Mouse (Mus musculus) small intestine, adult 2 months (tissue): Measurements from ENCODE around the gene Tjp1. TPM values are rescaled to one million over a fixed set of nuclear protein-coding genes. Genes with fewer than 3 reads are reported as not detected.

Experiments
- H3K27ac ChIP-seq: fragments of 200-500 bp; 2 replicates; pipeline ENCODE4 v1.5.1; 2012; ENCODE audit warnings: low read depth, low read length, control low read depth, inconsistent platforms; ENCODE audit not compliant: insufficient read depth
- H3K27me3 ChIP-seq: fragments of 200-500 bp; 2 replicates; pipeline ENCODE4 v1.6.1; 2012; ENCODE audit warnings: mild to moderate bottlenecking, moderate library complexity, low read length, inconsistent platforms; ENCODE audit not compliant: control insufficient read depth, insufficient read depth
- H3K36me3 ChIP-seq: fragments of 200-500 bp; 2 replicates; pipeline ENCODE4 v1.6.1; 2012; ENCODE audit warnings: mild to moderate bottlenecking, low read length, control low read depth, inconsistent platforms; ENCODE audit not compliant: control insufficient read depth, insufficient read depth
- H3K4me1 ChIP-seq: fragments of 200-500 bp; 2 replicates; pipeline ENCODE4 v1.6.1; 2012; ENCODE audit warnings: low read length, inconsistent platforms, mixed read lengths; ENCODE audit not compliant: control insufficient read depth, insufficient read depth, insufficient read length
- H3K4me3 ChIP-seq: fragments of 200-500 bp; 2 replicates; pipeline ENCODE4 v1.5.1; 2012; ENCODE audit warnings: low read depth, mild to moderate bottlenecking, control low read depth, inconsistent platforms, low read length, moderate library complexity
- CTCF ChIP-seq: fragments of 200-500 bp; IDR thresholded peaks from 2 replicates; pipeline ENCODE4 v1.5.1; 2012; ENCODE audit warnings: low read depth, mild to moderate bottlenecking, control low read depth, inconsistent platforms, low read length, moderate library complexity, mixed read lengths; ENCODE audit not compliant: insufficient replicate concordance, insufficient read length; ENCODE audit errors: extremely low read depth
- POLR2A ChIP-seq: fragments of 200-500 bp; IDR thresholded peaks from 2 replicates; pipeline ENCODE4 v1.6.1; 2012; ENCODE audit warnings: low read depth, mild to moderate bottlenecking, control low read depth, inconsistent platforms, low read length, moderate library complexity
- WGBS: fragments of 180-500 bp; shearing (Covaris S2); methylation state at CpG from one replicate; pipeline ENCODE4 v1.1.7; 2018; 5-methylcytosine and 5-hydroxymethylcytosine counted together
- polyA plus RNA-seq: library from polyadenylated mRNA; depleted of rRNA; stranded (reverse); fragments of >200 nt; gene quantifications from 2 replicates; pipeline ENCODE4 v1.2.3, GENCODE M21; 2012

The Tjp1 gene
- polyA plus RNA-seq, 1 experiment: 13.2 TPM

GRCm38 (mm10) chr7:65438146-65438545 lies 89.4 kb downstream of the Tjp1 start:
- 41% methylated on average over 5 of the region's 5 CpGs for WGBS

GRCm38 (mm10) chr7:65436921-65437320 lies 90.7 kb downstream of the Tjp1 start:
- Histone ChIP-seq H3K36me3 (no peaks in the 10 kb centered on the region), H3K27me3 (no peaks in the 10 kb centered on the region), H3K4me3 (no peak overlapping the region), H3K4me1 (peaks cover 12% of the 10 kb centered on the region; the same call in 1 of the 2 replicates), H3K27ac (no peak overlapping the region)
- WGBS: 62% methylated on average over 3 of the region's 3 CpGs
- TF ChIP-seq CTCF (no peak), POLR2A (no peak)

More at GRCm38 (mm10) chr7:65438146-65438545, 89.4 kb downstream of the Tjp1 start:
- H3K4me1 ChIP-seq: peaks cover 12% of the 10 kb centered on the region; the same call in 1 of the 2 replicates
- no peak overlapping the region for H3K27ac ChIP-seq
- no peaks in the 10 kb centered on the region for H3K27me3 ChIP-seq
- H3K36me3 ChIP-seq: no peaks in the 10 kb centered on the region
- TF ChIP-seq CTCF: no peak
- TF ChIP-seq POLR2A: no peak
- H3K4me3 ChIP-seq: no peak overlapping the region

GRCm38 (mm10) chr7:65431018-65431695 lies 96.4 kb downstream of the Tjp1 start:
- Histone ChIP-seq H3K27ac (no peak overlapping the region; the same call in 1 of the 2 replicates), H3K4me3 (no peak overlapping the region), H3K27me3 (no peaks in the 10 kb centered on the region), H3K36me3 (no peaks in the 10 kb centered on the region), H3K4me1 (no peaks in the 10 kb centered on the region)
- 37% methylated on average over 9 of the region's 9 CpGs for WGBS
- TF ChIP-seq CTCF (no peak), POLR2A (no peak)

- Histone ChIP-seq H3K36me3 (no peaks in the 10 kb centered on the region), H3K4me1 (no peaks in the 10 kb centered on the region), H3K27ac (no peak overlapping the region), H3K4me3 (no peak overlapping the region), H3K27me3 (no peaks in the 10 kb centered on the region)
- TF ChIP-seq CTCF: no peak
- TF ChIP-seq POLR2A: no peak
- 53% methylated on average over 8 of the region's 8 CpGs for WGBS
Observed at GRCm38 (mm10) chr7:65430401-65430800, 97.2 kb downstream of the Tjp1 start.

- H3K4me1 ChIP-seq: no peaks in the 10 kb centered on the region
- WGBS: 74% methylated on average over 8 of the region's 8 CpGs
- TF ChIP-seq POLR2A (no peak), CTCF (no peak)
- no peaks in the 10 kb centered on the region for H3K36me3 ChIP-seq
- H3K27ac ChIP-seq: no peak overlapping the region
- no peaks in the 10 kb centered on the region for H3K27me3 ChIP-seq
- H3K4me3 ChIP-seq: no peak overlapping the region
Observed at GRCm38 (mm10) chr7:65424519-65424918, 103.1 kb downstream of the Tjp1 start.

GRCm38 (mm10) chr7:65422456-65422855 lies 105.1 kb downstream of the Tjp1 start:
- WGBS: 76% methylated on average over 1 of the region's 1 CpGs
- TF ChIP-seq POLR2A: no peak
- TF ChIP-seq CTCF: no peak
- H3K27me3 ChIP-seq: no peaks in the 10 kb centered on the region
- no peaks in the 10 kb centered on the region for H3K36me3 ChIP-seq
- no peak overlapping the region for H3K4me3 ChIP-seq
- H3K4me1 ChIP-seq: no peaks in the 10 kb centered on the region; the same call in 1 of the 2 replicates
- no peak overlapping the region for H3K27ac ChIP-seq

GRCm38 (mm10) chr7:65421451-65421850 lies 106.1 kb downstream of the Tjp1 start:
- peaks cover 3% of the 10 kb centered on the region; the same call in 1 of the 2 replicates for H3K4me1 ChIP-seq
- 65% methylated on average over 10 of the region's 10 CpGs for WGBS
- TF ChIP-seq CTCF: no peak
- TF ChIP-seq POLR2A: no peak

GRCm38 (mm10) chr7:65419926-65420325 lies 107.7 kb downstream of the Tjp1 start:
- TF ChIP-seq CTCF (no peak), POLR2A (no peak)
- Histone ChIP-seq H3K4me1 (peaks cover 3% of the 10 kb centered on the region; the same call in 1 of the 2 replicates), H3K27ac (no peak overlapping the region), H3K36me3 (no peaks in the 10 kb centered on the region), H3K4me3 (no peak overlapping the region), H3K27me3 (no peaks in the 10 kb centered on the region)
- WGBS: 83% methylated on average over 1 of the region's 1 CpGs

More at GRCm38 (mm10) chr7:65421451-65421850, 106.1 kb downstream of the Tjp1 start:
- Histone ChIP-seq H3K4me3 (no peak overlapping the region), H3K27ac (no peak overlapping the region), H3K36me3 (no peaks in the 10 kb centered on the region), H3K27me3 (no peaks in the 10 kb centered on the region)
